Mouse (Mus musculus) urinary bladder, adult 18-20 months (tissue): ENCODE results near the gene Tanc1.
A peak's percentile ranks its signal among the peaks of the same experiment; 100 is the strongest.

ENCODE experiments used
- DNase-seq, 2 experiments: peaks; one replicate each; pipeline ENCODE4 v3.0.0; 2022; ENCODE audit warnings: low spot score in 2 of 2, mixed read lengths in 2 of 2

The Tanc1 gene

DNA sequence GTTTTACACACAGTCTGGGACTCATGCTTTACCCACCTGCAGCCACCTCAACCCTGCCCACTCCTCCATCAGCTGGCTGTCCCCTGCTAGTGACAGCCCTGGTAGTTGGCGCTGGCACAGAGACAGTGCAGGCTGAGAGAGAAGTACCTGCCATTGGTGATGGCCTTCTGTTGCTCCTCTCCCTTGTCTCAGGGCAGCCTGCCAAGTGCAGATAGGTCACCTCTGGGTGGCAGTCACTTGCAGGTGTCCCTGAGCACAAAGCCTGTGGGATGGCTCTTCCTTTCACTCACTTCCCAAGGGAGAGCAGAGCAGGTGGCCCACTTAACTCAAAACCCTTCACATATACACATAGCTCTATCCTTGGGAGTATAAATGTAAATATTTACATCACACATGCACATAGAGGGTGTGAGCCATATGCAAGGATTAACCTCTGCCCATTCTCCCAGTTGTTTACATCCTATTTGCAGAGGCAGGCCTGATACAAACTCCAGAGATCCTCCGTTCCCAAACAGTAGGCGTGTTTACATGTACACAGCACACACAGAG, 106.0 kb downstream of the Tanc1 start:
- DNase-seq, result no peak

DNA sequence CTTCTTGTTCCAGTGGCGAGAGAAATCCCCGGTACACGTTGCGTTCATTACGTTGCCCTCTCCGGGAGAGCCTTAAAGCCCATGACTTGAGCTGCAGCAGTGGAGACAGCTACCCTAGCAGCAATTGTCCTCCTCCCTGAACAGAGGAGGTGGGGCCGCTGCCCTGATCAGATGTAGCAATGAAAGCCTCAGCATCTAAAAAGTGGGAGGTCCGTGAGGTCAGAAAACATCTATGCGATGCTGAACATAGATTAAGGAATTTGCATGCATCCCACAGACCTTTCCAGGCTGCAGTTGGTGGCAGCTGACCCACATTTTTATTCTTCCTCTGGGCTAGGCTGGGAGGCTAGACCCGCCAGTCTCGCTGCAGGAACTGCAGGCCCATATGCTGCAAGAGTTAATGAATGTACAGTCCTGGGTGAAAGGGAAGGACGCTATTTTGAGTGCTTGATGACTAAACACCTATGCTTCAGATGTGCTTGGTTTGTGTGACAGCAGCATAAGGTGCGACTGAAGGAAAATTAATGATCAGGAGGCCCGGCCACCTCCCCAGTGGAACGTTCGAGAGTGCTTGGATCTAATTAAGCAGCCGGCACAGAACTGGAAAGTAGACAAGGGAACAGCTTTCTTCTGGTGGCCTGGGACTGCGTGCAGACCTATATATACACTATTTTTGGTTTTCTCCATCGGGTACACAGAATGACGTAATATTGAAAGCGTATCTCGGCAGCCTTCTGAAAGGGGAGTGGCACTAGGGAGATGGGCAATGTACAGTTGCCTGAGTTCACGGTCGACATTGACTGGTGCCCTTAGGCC, 107.0 kb downstream of the Tanc1 start:
- DNase-seq, result no peak

DNA sequence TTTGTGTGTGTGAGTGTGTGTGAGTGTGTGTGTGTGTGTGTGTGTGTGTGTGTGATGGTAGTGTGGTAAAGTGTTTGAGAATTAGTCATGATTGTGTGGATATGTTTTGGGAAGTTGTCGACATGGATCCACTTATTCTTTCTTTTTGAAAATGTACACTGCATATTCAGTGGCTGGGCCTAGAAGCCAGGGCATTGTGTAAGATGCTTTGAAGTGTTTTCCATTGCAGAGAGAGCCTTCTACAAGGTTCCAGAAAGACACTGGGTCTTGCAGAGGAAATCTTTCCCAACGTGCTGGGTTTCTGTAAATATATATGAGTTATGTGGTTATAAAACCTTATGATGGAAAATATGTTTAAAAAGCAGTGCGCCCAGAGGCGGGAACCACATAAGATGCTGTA, 108.0 kb downstream of the Tanc1 start:
- DNase-seq, result no peak

DNA sequence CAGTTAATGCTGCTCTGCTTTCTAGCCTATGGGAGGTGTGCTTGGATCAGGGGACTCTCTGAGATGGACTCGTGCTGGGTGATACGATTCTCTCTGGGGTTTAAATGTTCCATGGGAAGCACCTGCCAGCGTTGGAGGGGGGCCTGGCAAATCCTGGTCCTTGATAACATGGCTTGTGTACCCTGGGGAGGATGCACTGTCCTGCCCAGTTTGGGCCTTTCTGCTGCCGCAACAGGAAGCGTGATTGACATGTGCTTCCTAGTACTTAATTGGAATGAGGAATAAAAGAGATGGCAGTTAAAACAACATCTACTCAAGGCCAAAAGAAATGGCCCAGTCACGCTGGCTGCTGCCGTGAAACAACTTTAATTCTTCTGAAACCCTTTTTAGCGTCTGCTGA, 109.3 kb downstream of the Tanc1 start:
- no peak for DNase-seq

DNA sequence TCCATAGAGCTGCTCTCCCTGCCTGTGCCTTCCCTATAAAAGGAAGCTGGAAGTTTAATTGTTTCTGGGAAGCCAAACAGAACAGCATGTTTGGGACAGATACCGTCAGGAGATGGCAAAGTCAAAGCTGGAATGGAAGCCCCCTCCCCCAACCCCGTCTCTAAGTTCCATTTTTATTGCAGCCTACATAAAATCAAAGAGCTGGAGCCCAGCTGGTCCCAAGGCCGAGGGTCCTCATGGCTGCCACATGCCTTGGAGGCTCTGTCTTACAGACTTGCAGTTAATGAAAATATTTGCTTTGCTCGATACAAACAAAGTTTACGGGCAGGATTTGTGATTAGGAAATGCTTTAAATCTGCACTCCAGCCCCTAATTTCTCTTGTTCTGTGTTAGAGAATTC, 109.9 kb downstream of the Tanc1 start:
- DNase-seq, result no peak

DNA sequence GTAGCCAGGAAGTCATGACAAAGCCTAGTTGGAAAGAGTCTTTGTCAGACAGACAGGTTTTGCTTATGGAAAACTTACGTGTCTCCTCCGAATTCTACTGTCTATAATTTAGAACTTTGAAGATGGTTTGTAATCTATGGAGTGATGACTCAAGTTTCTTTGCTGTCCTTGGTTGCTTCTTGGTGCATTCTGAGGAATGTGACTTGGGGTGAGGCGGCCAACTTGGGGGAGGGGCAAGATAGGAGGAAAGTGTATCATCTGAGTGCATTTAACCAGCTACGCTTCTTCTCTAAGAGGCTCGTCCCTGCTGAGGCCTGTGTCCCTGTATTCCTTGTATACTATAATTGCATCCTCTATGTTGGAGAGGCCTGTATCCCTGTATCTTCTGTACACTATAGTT, 111.5 kb downstream of the Tanc1 start:
- no peak for DNase-seq

DNA sequence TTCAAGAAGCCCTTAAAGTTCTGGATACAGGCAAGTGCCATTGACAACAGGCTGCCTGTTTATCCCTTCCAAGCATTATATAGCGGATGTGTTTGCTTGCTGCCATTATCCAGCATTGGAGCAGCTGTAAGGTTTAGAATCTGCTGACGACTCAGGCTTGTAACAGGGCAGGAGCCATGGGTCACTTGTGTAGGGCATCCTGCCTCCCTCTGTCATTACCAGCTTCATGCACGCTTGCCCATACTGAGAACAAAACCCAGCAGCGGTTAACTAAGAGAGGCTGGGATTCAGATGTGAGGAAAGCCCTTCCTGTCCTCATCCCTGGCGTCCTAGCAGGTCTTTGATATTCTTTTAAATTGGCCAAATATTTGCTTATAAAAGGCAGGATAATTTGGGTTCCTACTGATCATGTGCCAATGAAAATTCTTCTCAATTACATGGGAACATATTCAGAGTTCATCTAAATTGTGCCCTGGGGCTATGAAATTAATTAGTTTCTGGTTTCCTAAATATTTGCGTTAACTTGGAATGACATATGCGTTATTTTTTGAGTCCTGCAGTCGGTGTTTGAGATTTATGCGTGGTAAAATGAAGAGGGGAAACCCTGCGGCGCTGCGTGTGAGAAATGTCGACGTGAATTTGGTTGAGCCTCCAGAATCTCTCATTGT, 113.8 kb downstream of the Tanc1 start:
- no peak for DNase-seq

DNA sequence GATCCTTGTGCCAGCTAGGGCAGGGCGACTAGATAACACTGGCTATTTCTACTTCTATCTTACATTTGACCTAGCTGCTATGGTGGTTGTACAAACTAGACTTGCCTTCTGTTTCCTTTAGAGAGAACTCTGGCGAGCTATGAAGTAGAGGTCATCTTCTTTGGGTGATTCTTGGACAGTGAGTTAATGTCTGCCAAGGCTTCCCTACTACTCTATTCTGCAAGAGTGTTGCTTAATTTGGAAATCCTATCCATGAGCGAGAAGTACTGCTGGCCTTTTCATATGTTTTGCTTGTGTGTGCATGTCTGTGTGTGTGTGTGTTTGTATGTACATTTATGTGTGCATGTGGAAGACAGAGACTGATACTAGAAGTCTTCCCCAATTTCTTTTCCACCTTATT, 120.0 kb downstream of the Tanc1 start:
- DNase-seq, result no peak

DNA sequence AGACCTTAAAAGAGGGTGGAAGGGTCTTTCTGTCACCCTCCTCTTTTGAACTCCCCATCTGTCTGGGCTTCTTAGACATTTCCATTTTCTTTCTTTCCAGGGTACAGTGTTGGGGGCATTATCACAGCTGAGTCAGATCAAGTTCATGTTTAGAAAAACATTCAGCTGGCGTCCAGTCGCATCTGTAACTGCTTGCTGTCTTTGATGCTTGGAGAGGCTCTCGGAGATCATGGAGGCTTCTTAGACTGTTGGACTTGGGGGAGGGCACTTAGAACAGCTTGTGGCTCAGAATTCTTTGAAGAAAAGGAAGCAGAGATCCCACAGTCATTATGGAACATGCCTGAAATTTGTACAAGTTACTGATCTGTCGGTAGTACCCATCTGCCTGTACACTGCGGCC, 121.6 kb downstream of the Tanc1 start:
- no peak for DNase-seq

DNA sequence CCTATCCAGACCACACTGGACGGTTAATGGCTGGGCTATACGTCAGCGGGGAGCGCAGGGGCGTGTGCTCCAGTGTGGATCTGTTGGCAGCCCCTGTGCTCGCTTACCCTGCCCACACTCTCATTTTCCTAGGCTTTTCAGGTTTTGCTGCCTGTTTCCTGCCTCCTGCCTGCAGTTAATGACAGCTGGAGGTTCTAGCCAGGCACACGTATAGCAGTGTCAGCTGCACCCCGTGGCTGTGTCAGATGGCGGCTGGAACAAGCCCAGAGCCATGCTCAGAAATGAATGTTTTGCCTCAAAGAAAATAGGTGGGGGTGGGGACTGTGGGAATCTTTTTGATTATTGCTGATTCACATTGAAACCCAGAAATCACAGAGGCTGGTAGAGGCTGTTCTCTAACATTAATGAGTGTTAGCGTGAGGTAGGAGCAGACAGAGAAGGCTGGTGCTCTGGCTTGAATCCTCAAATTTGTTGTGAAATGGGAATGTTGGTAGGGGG, 124.6 kb downstream of the Tanc1 start:
- no peak for DNase-seq

DNA sequence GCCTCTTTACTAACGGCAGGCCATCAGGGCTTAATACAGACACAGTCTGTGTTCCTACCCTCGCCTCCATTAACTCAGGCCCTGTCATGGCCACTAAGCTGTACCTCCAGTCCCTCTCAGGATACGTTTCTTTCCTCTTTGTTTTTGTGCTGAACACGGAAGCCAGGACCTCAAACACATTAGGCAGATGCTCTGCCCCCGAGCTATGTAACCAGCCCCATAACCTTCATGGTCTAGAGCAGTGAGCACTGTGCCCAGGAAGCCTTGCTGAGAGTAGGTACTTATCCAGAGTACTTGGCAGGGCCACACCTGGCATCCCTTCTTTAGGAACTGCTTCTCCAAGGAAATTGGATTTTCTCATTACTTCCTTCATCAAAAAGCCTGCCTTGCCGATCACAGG, 125.5 kb downstream of the Tanc1 start:
- DNase-seq, result no peak

DNA sequence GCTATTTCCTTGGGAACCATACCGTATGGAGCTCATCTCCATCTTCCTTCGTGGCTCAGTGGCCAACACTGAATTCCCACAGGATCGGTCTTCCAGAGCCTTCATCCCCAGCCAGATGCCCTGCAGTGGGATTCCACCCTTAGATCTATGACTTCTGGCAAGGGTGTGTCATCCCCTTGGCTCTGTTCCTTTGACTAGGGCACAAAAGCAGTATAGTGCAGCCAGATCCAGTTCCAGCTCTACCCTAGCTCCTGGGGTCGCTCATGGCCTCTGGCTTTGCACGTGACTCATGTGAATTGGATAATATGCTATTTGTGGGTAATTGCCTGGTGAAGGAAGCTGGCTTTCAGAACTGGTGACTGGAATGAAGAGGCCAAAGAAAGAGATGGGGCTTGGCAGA, 126.5 kb downstream of the Tanc1 start:
- no peak for DNase-seq

DNA sequence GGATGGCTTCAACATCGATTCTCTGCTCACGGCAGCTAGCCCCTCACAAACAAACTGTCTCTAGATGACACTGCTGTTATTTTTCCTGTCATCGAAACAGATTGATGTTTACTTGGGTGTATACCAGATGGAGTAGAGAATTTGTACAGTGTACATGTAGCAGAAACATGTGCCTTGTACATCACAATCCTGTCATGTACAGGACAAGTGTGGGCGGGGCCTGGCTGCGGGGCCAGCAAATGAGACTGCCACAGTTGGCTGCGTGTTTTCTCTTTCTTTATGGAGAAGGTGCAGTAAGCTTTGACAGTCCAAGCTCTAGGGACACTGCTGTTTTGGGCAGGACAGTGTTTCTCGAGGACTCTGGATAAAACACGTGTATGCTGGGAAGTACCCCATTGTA, 127.2 kb downstream of the Tanc1 start:
- no peak for DNase-seq

DNA sequence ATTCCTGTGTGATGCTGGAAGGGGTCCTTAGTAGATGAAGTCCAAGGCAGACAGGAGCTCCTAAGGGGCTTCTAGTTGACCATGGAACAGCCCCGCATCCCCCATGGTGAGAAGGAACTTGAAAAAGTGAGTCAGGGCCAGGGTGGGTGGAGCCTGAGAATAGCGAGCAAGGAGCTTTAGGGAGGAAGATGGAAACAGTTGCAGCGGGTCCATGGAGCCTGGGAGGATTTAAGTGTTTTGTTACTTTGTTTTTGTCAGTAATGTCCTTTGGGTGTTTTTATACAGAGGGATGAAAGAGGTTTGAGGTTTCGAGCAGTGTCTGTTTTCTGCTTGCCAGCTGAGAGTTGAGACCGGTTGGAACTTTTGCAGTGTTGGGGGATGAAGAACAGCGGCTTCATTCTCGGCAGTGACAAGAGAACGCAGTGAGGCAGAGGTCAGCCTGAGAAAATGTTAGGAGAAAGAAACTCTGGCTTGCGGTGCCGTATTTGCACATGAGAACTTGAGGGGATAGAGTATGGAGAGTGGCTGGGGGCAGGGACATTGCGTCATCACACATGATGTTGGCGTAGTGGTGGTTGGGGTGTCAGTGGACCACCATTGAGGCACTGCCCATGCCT, 130.8 kb downstream of the Tanc1 start:
- DNase-seq, result no peak

DNA sequence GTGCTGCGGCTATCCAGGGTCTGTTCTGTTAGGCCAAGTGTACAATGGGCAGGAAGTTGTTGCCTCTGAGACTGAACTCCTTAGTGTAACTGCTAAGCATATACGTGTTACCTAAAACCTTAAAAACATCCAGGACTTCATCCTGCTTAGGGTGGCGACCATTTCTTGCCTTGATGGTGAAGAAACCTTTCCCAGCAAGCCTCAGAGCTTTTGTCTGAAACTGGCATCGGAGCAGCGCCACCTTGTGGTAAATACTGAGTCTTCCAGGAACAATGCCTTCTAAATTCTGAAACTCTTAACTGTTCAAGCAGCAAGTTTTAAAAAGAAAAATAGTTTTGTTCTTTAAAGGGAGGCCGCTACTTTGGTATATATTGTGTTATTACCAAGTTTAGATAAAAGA, 133.6 kb downstream of the Tanc1 start:
- DNase-seq, result peak in 1 of 2 experiments; percentile 30

DNA sequence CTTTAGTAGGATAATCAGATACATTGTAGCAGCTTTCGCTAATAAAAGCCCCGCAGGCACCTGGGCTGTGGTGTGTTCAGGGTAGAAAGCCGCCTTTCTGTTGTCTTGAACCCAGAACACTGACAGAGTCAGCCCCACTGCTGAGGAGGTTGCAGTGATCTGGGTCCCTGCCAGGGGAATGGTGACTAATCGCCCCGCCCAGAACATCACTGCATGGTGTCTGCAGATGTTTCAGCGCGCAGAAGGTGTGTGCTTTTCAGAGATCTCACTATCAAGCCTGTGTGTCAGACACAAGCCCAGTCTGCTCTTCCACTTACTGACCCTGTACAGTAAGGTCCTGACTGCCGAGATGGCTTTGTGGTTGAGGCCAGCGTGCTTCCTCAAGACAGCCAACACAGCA, 134.2 kb downstream of the Tanc1 start:
- peak in 1 of 2 experiments; percentile 18 for DNase-seq

DNA sequence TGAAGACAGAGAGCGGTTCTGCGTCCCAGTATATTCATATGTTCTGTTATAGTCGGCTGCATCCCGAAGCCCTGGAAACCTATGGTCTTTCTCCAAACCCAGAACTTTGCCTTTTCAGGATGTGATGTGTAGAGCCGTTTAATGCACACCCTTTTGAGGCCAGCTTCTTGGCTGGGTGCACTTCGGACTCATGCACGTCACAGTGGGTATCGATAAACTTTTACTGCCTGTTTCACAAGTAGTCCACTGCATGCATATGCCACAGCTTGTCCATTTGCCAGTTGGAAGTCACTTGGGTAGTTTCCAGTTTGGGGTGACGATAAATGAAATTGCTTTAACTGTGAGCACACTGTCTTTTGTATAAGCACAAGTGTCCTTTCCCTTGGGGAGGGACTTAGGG, 135.9 kb downstream of the Tanc1 start:
- DNase-seq, result no peak

DNA sequence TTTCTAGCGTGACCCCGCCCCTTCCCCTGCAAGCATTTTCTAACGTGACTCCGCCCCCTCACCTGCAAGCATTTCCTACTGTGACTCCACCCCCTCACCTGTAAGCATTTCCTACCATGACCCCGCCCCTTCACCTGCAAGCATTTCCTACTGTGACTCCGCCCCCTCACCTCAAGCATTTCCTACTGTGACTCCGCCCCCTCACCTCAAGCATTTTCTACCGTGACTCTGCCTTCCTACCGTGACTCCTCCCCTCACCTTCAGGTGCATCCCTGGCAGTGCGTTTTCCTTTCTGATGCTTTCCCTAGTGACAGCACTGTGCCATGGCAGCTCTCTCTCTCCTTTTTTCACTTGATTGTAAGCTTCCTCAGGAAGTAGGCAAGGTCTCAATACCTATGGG, 137.5 kb downstream of the Tanc1 start:
- no peak for DNase-seq

DNA sequence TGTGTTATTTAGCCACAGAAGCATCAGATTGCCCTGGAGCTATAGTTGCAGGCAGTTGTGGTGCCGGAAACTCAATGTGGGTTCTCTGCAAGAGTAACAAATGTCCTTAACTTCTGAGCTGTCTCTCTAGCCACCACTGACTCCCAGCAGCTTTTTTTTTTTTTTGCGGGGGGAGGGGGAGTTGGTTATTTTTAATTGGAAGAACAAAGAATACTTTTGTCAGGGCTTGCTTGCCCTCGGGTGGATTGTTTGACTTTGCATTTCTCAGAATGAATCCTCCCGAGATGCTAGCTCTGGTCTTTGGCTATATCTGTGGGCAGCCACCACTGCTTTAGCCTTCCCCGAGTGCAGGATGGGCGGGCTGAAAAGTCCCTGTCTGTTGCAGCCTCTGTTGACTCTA, 139.3 kb downstream of the Tanc1 start:
- no peak for DNase-seq

DNA sequence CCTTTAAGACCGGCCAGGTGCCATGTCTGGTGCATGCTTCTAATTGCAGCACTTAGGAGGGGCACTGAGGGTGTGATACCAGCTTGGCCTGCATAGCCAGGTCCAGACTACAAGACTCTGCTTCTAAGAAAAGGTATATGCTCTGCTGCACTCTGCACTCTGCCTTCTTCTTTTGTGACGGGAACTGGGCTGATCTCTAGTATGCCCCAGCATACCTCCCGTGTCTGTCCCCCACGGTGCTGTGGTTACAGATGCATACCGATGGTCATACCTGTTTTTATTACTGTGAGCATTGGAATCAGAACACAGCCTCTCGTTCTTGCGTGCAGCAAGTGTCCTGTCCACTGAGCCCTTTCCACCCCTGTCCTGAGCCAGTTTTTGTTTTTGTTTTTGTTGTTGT, 140.3 kb downstream of the Tanc1 start:
- DNase-seq, result no peak

DNA sequence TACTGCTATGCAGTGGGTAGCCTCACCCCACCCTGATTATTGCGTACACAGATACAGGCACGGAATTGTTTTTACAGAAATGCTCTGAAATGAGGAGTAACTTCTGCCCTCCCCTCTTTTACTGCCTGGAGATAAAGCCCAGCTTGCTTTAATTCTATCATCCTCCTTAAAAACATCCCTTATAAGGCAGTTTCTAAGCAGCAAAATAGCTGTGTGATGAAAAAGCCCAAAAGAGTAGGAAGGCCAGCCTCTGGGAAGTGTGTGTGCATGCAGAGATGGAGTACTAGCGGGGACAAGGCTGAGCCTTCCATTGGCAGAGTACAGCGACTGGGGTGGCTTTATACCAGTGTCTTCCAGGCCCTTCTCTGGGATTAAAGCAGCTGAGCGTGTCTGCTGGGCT, 140.9 kb downstream of the Tanc1 start:
- no peak for DNase-seq

DNA sequence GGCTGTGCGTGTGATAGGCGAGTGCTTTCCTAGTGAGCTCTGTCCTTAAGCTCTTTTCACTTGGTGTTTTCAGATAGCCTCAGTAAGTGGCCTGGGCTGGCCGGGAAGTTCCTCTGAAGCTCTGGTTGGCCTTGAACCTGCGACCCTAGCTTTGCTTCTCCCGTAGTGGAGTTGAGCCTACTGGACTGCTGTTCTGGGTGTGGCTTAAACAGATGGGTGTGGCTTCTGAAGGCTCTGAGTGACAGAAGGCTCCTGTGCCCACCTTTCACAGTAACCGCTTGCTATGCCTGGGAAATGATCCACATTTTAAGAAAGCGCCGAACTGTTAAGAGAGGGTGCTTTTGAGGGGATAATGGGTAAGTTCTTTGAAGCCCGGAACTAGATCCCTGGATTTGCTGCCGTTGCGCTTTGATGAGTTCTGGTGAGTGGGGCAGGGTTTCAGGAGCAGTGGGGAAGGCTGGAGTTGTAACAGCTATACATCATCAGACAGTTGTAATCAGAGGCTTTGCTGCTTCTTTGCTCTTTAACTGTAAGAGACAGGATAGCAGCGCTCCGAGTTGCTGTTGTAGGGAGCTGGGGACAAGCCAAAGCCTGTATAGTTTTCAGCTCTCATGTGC, 144.4 kb downstream of the Tanc1 start:
- no peak for DNase-seq
